Comparison of ENCODE assay signal across 24 mouse cellular contexts in genomic region chr1:142157310-142157709, GRCm38 (mm10).
"Had no signal": no experiment of that assay in that cellular context is flagged by ENCODE, and none has a peak within 500 bp of the region (broad histone marks: within the 10 kb centered on the region; RNA-seq: fewer than 3 reads in every experiment).

No protein-coding gene starts in this region.

- H3K9ac ChIP-seq: forebrain, postnatal 0 days; heart, embryonic 12.5 days; hindbrain, embryonic 12.5 days; hindbrain, embryonic 14.5 days; kidney, embryonic 15.5 days; limb, embryonic 13.5 days; limb, embryonic 15.5 days had no signal

- H3K27me3 ChIP-seq: heart, embryonic 12.5 days; hindbrain, embryonic 12.5 days; kidney, embryonic 15.5 days; limb, embryonic 13.5 days; limb, embryonic 15.5 days had no signal

- H3K4me1 ChIP-seq: heart, embryonic 10.5 days; heart, embryonic 12.5 days; hindbrain, embryonic 10.5 days; hindbrain, embryonic 12.5 days; kidney, embryonic 15.5 days; limb, embryonic 13.5 days; limb, embryonic 15.5 days had no signal

- DNase-seq: forebrain, postnatal 0 days; gastrocnemius, postnatal 25 days; heart, adult 18-20 months; heart, postnatal 10 days; heart, postnatal 4 days; kidney, adult 18-20 months; kidney, adult 9 months; kidney, postnatal 14 days; kidney, postnatal 36 days; layer of hippocampus, adult 9-11 months; layer of hippocampus, postnatal 36 days; left cerebral cortex, postnatal 4 days had no signal

- H3K9me3 ChIP-seq: heart, embryonic 10.5 days; heart, embryonic 12.5 days; hindbrain, embryonic 10.5 days; hindbrain, embryonic 12.5 days; kidney, embryonic 15.5 days; limb, embryonic 13.5 days; limb, embryonic 15.5 days had no signal

- H3K36me3 ChIP-seq: heart, embryonic 10.5 days; heart, embryonic 12.5 days; hindbrain, embryonic 10.5 days; hindbrain, embryonic 12.5 days; kidney, embryonic 15.5 days; limb, embryonic 13.5 days; limb, embryonic 15.5 days had no signal

- H3K27ac ChIP-seq: heart, embryonic 10.5 days; hindbrain, embryonic 10.5 days; hindbrain, embryonic 12.5 days; hindbrain, embryonic 14.5 days; kidney, embryonic 15.5 days; kidney, postnatal 0 days; limb, embryonic 13.5 days; limb, embryonic 15.5 days had no signal

- H3K4me2 ChIP-seq: heart, embryonic 12.5 days; hindbrain, embryonic 12.5 days; hindbrain, embryonic 14.5 days; kidney, embryonic 15.5 days; limb, embryonic 13.5 days; limb, embryonic 15.5 days had no signal

- H3K4me3 ChIP-seq: heart, embryonic 10.5 days; heart, embryonic 12.5 days; hindbrain, embryonic 10.5 days; hindbrain, embryonic 12.5 days; kidney, embryonic 15.5 days; limb, embryonic 13.5 days; limb, embryonic 15.5 days had no signal

- ATAC-seq: forebrain, postnatal 0 days; hindbrain, embryonic 16.5 days; inflammation-experienced regulatory T-cells, adult 6 months; intestine, postnatal 0 days had no signal
